Mouse (Mus musculus): ENCODE measurements around the gene Cadm4. TPM values are rescaled to one million over a fixed set of nuclear protein-coding genes. Genes with fewer than 3 reads are reported as not detected.

The Cadm4 gene
- total and polyA plus RNA-seq, 3 experiments: 0.16 to 0.59 (median 0.36) TPM

- dilution Hi-C loops (cut with MboI; ENCODE audit: extremely low pct_ligation_motif_present, extremely low pct_unique_long_range_greater_than_20kb, low sequenced_read_pairs): no loop called here
- Histone ChIP-seq H3K27ac (ENCODE audit: insufficient read depth, low read depth) (no peak overlapping the region), H3K9me3 (replicated peaks; ENCODE audit: low read length) (no peaks in the 10 kb centered on the region), H3K36me3 (replicated peaks in 1 of 2; ENCODE audit: control insufficient read depth in 1 of 2, insufficient read depth in 1 of 2, low read length in 1 of 2) (no peaks in the 10 kb centered on the region), H3K4me1 (ENCODE audit: control insufficient read depth in 1 of 2, insufficient read depth in 2 of 2) (peaks cover 10 to 15% of the 10 kb centered on the region in 2 experiments; a peak in 3 of 4 replicates), H3K4me3 (replicated peaks in 1 of 3; ENCODE audit: low read depth in 2 of 3, low read length in 2 of 3, poor library complexity in 1 of 3) (no peak overlapping the region), H3K79me2 (replicated peaks; ENCODE audit: control insufficient read depth, extremely low read depth, insufficient read depth, poor library complexity, severe bottlenecking) (no peaks in the 10 kb centered on the region), H3K9ac (ENCODE audit: insufficient read depth, low read depth) (no peak overlapping the region), H3K27me3 (replicated peaks) (peaks cover 59% of the 10 kb centered on the region), H3K4me2 (ENCODE audit: insufficient read depth, low read depth, poor library complexity, severe bottlenecking) (no peak overlapping the region)
- DNase-seq (ENCODE audit: extremely low read depth): no peak
- in situ Hi-C loops (cut with MboI; ENCODE audit: low pct_ligation_motif_present, low pct_unique_long_range_greater_than_20kb, low sequenced_read_pairs): no loop called here
- TF ChIP-seq E2F4 (IDR thresholded peaks at IDR 0.05; ENCODE audit: insufficient replicate concordance, low read depth, low read length): no peak
Measured at GRCm38 (mm10) chr7:24459843-24460242, 22.0 kb upstream of the Cadm4 start.

DNA sequence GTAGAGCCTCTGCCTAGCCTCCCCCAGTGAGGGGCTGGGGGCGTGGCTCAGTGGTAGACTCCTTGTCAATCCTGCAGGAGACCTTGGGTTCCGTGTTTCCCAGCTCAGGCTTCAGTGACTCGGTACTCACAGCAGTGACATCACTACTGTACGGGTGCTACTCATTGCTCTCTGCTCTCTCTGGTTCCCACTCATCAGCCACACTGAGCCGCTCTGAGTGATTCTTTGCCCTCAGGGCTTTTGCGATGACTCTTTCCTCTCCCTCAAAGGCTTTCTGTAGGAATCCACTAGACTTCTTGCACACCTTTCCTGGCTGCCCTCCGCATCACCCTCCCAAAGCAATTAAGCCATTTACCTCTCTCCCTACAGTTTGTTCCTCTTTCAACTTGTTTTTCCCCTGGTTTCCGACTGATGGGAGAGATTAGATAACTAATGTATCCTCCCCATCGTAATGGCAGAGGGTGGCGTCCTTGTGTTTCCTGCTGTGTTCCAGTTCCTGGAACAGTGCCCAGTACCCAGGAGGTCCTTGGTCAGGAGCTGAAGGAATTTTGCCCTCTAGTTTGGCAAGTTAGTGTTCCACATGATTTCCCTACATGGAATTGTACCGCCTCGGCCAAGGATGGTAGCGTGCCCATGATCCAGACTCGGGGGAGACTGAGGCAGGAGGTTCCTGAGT is 20.3 kb upstream of the Cadm4 start:
- TF ChIP-seq ETS1 (conservative IDR thresholded peaks at IDR 0.05; ENCODE audit: low read depth, low read length) (no peak), ZNF384 (IDR thresholded peaks at IDR 0.05; ENCODE audit: low read depth, low read length) (no peak)
- in situ Hi-C loops (cut with MboI; ENCODE audit: low pct_ligation_motif_present, low pct_unique_long_range_greater_than_20kb, low sequenced_read_pairs): no loop called here
- Histone ChIP-seq H3K79me2 (replicated peaks; ENCODE audit: control insufficient read depth, extremely low read depth, insufficient read depth, poor library complexity, severe bottlenecking) (no peaks in the 10 kb centered on the region), H3K4me1 (ENCODE audit: control insufficient read depth in 1 of 2, insufficient read depth in 2 of 2) (peaks cover 10 to 15% of the 10 kb centered on the region in 2 experiments; a peak in 3 of 4 replicates), H3K9me3 (replicated peaks; ENCODE audit: low read length) (no peaks in the 10 kb centered on the region), H3K4me2 (ENCODE audit: insufficient read depth, low read depth, poor library complexity, severe bottlenecking) (no peak overlapping the region), H3K36me3 (replicated peaks in 1 of 2; ENCODE audit: control insufficient read depth in 1 of 2, insufficient read depth in 1 of 2, low read length in 1 of 2) (no peaks in the 10 kb centered on the region), H3K9ac (ENCODE audit: insufficient read depth, low read depth) (no peak overlapping the region), H3K4me3 (replicated peaks in 1 of 3; ENCODE audit: low read depth in 2 of 3, low read length in 2 of 3, poor library complexity in 1 of 3) (no peak overlapping the region), H3K27ac (ENCODE audit: insufficient read depth, low read depth) (no peak overlapping the region), H3K27me3 (replicated peaks) (peaks cover 52% of the 10 kb centered on the region)
- dilution Hi-C loops (cut with MboI; ENCODE audit: extremely low pct_ligation_motif_present, extremely low pct_unique_long_range_greater_than_20kb, low sequenced_read_pairs): no loop called here
- no peak for DNase-seq (ENCODE audit: extremely low read depth)

DNA sequence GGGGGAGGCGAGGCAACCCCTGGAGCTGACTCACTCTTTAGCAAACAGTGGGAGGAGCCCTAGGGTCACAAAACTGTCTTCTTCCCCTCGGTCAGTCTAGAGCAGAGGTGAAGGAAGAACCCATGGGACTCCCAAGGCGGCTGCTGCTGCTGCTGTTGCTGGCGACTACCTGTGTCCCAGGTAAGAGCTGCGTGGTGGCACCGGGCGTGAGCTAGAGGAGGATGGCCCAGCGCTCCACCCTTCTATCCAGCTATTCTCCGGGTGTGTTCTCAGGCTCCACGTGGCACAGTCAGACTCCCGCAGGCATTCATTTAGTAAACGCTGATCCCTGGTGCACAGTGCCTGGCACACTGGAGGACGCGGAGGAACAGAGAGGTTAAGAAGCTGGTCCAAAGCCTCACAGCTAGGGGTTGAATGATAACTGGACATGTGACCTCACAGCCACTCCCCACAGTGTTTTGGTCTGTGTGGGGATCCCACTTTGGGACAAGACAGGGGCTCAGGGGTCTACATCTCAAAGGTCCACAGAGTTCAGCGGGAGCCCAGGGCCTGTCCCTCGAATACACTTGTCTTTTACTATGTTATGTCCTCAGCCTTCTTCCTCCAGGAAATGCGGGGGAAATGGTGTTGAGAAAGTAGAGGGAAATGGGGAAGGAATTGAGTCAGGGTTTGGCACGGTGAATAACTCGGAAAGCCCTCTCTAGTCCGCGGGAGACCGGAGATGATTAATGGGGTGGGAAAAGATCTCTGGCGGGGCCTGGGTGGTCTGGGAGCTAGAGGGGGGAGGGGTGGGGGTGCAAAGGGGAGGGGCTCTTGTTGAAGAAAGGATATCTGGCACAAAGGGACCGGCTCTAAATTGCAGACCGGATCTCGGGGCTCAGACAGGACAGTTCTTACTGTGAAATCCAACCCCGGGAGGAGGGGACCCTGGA is 19.2 kb upstream of the Cadm4 start, which contains the start of gene Plaur:
Gene Plaur, plus strand, starts transcription at position 97 of the 932 bp plus-strand sequence.
- H3K4me2 ChIP-seq (ENCODE audit: insufficient read depth, low read depth, poor library complexity, severe bottlenecking): no peak within 1 kb of the TSS
- H3K9ac ChIP-seq (ENCODE audit: insufficient read depth, low read depth): no peak within 1 kb of the TSS
- DNase-seq (ENCODE audit: extremely low read depth): no peak
- TF ChIP-seq EP300 (IDR thresholded peaks at IDR 0.05; ENCODE audit: low read length): no peak
- no peak for TF ChIP-seq ZNF384 (IDR thresholded peaks at IDR 0.05; ENCODE audit: low read depth, low read length)
- TF ChIP-seq MYC (IDR thresholded peaks at IDR 0.05; ENCODE audit: low read depth, low read length): no peak
- TF ChIP-seq USF2 (conservative IDR thresholded peaks at IDR 0.05; ENCODE audit: low read depth, low read length): no peak
- no peak for TF ChIP-seq ZKSCAN1 (IDR thresholded peaks at IDR 0.05; ENCODE audit: borderline replicate concordance, low read depth, low read length)
- TF ChIP-seq ZC3H11A (IDR thresholded peaks at IDR 0.05; ENCODE audit: low read depth, low read length): no peak
- no peak for TF ChIP-seq MAZ (IDR thresholded peaks at IDR 0.05; ENCODE audit: low read depth, low read length)
- TF ChIP-seq BHLHE40 (IDR thresholded peaks at IDR 0.05; ENCODE audit: low read depth, low read length): no peak
- no peak for TF ChIP-seq CHD1 (IDR thresholded peaks at IDR 0.05; ENCODE audit: low read depth, low read length)
- no peak for TF ChIP-seq NRF1 (IDR thresholded peaks at IDR 0.05; ENCODE audit: low read depth, low read length)
- TF ChIP-seq USF1 (IDR thresholded peaks at IDR 0.05; ENCODE audit: low read depth, low read length): no peak
- TF ChIP-seq MXI1 (IDR thresholded peaks at IDR 0.05; ENCODE audit: low read depth, low read length): no peak
- no peak for TF ChIP-seq SMC3 (IDR thresholded peaks at IDR 0.05; ENCODE audit: low read depth, low read length)
- no peak for TF ChIP-seq JUND (conservative IDR thresholded peaks at IDR 0.05; ENCODE audit: low read depth, low read length)
- no peak for TF ChIP-seq KAT2A (IDR thresholded peaks at IDR 0.05; ENCODE audit: insufficient replicate concordance, low read length)
- TF ChIP-seq POLR2AphosphoS2 (IDR thresholded peaks at IDR 0.05; ENCODE audit: low read depth, low read length): no peak
- no peak for TF ChIP-seq IRF4 (IDR thresholded peaks at IDR 0.05; ENCODE audit: low read depth, low read length)
- no peak for TF ChIP-seq POLR2A (IDR thresholded peaks at IDR 0.05; ENCODE audit: low read depth, low read length)
- no peak for TF ChIP-seq RAD21 (IDR thresholded peaks at IDR 0.05; ENCODE audit: low read depth, low read length)
- in situ Hi-C loops (cut with MboI; ENCODE audit: low pct_ligation_motif_present, low pct_unique_long_range_greater_than_20kb, low sequenced_read_pairs) (no loop called here), dilution Hi-C loops (cut with MboI; ENCODE audit: extremely low pct_ligation_motif_present, extremely low pct_unique_long_range_greater_than_20kb, low sequenced_read_pairs) (no loop called here)
- peaks cover 56% of the 10 kb centered on the region for H3K27me3 ChIP-seq (replicated peaks)
- no peak within 1 kb of the TSS for H3K27ac ChIP-seq (ENCODE audit: insufficient read depth, low read depth)
- no peaks in the 10 kb centered on the region for H3K36me3 ChIP-seq (replicated peaks in 1 of 2; ENCODE audit: control insufficient read depth in 1 of 2, insufficient read depth in 1 of 2, low read length in 1 of 2)
- H3K79me2 ChIP-seq (replicated peaks; ENCODE audit: control insufficient read depth, extremely low read depth, insufficient read depth, poor library complexity, severe bottlenecking): no peaks in the 10 kb centered on the region
- H3K4me3 ChIP-seq (replicated peaks in 1 of 3; ENCODE audit: low read depth in 2 of 3, low read length in 2 of 3, poor library complexity in 1 of 3): no peak within 1 kb of the TSS
- no peaks in the 10 kb centered on the region for H3K9me3 ChIP-seq (replicated peaks; ENCODE audit: low read length)
- peaks cover 4 to 9% of the 10 kb centered on the region in 2 experiments; a peak in 3 of 4 replicates for H3K4me1 ChIP-seq (ENCODE audit: control insufficient read depth in 1 of 2, insufficient read depth in 2 of 2)
